ENCODE assay signal across 7 mouse cellular contexts in the genomic region with DNA sequence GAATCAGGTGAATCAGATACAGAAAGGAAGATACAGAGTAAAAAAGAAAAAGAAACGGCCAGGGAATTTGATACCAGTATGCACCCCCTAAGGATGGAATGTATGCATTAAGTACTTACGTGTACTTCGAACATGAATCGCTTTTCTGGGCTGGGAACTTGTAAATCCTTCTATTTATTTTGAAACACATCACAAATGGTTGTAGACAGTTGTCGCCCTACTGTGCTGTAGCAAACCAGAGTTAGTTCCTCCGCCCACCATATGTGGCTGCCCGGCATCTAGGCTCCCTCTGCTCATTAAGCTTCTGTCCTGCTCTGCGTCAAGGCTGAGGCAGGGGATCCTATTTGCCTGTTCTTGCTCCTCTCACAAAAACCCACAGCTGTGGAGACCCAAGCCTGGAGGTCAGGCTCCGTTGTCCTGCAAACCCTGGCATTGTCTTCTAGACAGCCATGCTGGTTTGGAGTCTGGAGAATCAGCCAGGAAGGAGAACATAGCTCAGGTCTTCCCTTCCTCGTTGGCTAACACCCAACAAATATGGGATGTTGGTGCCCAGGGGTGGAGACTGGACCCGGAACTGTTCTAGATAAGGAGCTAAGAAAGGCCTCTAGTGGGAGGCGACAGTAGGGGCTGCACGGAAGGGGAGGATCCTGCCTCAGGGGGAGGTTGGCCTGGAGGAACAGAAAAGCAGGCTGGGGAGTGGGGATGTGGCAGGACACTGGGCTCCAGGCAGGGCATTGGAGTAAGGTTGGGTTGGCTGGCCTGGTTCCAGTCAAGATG.
DNase-seq lines count a peak whose midpoint lies in the region; ATAC-seq and TF ChIP-seq lines count a peak whose summit lies in the region.

No protein-coding gene starts in this region.

- no peak overlapping the region for H3K9ac ChIP-seq in intestine, postnatal 0 days (ENCODE audit: low read depth, low read length)
- no peak overlapping the region for H3K9ac ChIP-seq in forebrain, embryonic 12.5 days

- ATAC-seq in intestine, postnatal 0 days, result peak; percentile 77
- no peak for ATAC-seq in activated CD4-positive, CD25-positive, alpha-beta regulatory T cell, adult 4 months
- ATAC-seq in forebrain, embryonic 12.5 days (ENCODE audit: low FRiP score), result no peak

- no peaks in the 10 kb centered on the region for H3K27me3 ChIP-seq in intestine, postnatal 0 days (replicated peaks; ENCODE audit: control insufficient read depth, insufficient read depth, low read length)
- no peaks in the 10 kb centered on the region for H3K27me3 ChIP-seq in forebrain, embryonic 12.5 days

- H3K4me1 ChIP-seq in intestine, postnatal 0 days (replicated peaks; ENCODE audit: control insufficient read depth, insufficient read depth, low read length), result no peaks in the 10 kb centered on the region
- H3K4me1 ChIP-seq in lung, adult 2 months (ENCODE audit: control insufficient read depth, insufficient read depth, low read length), result peaks cover 26% of the 10 kb centered on the region
- H3K4me1 ChIP-seq in forebrain, embryonic 12.5 days, result peaks cover 32% of the 10 kb centered on the region

- DNase-seq in urinary bladder, postnatal 14 days (ENCODE audit: low spot score), result peak; percentile 38
- DNase-seq in urinary bladder, postnatal 10 days (ENCODE audit: low spot score), result no peak
- no peak for DNase-seq in lung, adult 2 months
- DNase-seq in spleen, postnatal 36 days (ENCODE audit: low spot score in 2 of 2), result no peak

- 66% methylated on average over 13 of the region's 13 CpGs for WGBS in intestine, postnatal 0 days
- 60% methylated on average over 13 of the region's 13 CpGs for WGBS in lung, adult 2 months
- WGBS in forebrain, embryonic 12.5 days, result 69% methylated on average over 13 of the region's 13 CpGs

- H3K36me3 ChIP-seq in intestine, postnatal 0 days (ENCODE audit: control insufficient read depth, insufficient read depth), result no peaks in the 10 kb centered on the region
- H3K36me3 ChIP-seq in forebrain, embryonic 12.5 days (replicated peaks), result 0 out of 2 replicates have a peak, but pooled peaks cover 2% of the 10 kb centered on the region

- no peak overlapping the region for H3K4me3 ChIP-seq in intestine, postnatal 0 days (ENCODE audit: low read depth, low read length)
- no peak overlapping the region for H3K4me3 ChIP-seq in lung, adult 2 months (replicated peaks; ENCODE audit: extremely low read depth, low read depth, low read length)
- no peak overlapping the region for H3K4me3 ChIP-seq in forebrain, embryonic 12.5 days (replicated peaks)

- H3K9me3 ChIP-seq in intestine, postnatal 0 days (ENCODE audit: control insufficient read depth), result no peaks in the 10 kb centered on the region
- no peaks in the 10 kb centered on the region for H3K9me3 ChIP-seq in forebrain, embryonic 12.5 days

- TF ChIP-seq CTCF in intestine, postnatal 0 days (IDR thresholded peaks at IDR 0.05; ENCODE audit: low read depth), result no peak
- no peak for TF ChIP-seq CTCF in lung, adult 2 months (IDR thresholded peaks at IDR 0.05; ENCODE audit: insufficient read depth, low read length)

- no peak overlapping the region for H3K27ac ChIP-seq in intestine, postnatal 0 days (ENCODE audit: low read depth, low read length)
- no peak overlapping the region for H3K27ac ChIP-seq in forebrain, embryonic 12.5 days

- peak; percentile 30; the same call in 1 of the 2 replicates for TF ChIP-seq POLR2A in lung, adult 2 months (IDR thresholded peaks at IDR 0.05; ENCODE audit: borderline replicate concordance, extremely low read depth, low read depth, low read length)

- no peak overlapping the region for H3K4me2 ChIP-seq in intestine, postnatal 0 days (replicated peaks; ENCODE audit: low read depth)
- H3K4me2 ChIP-seq in forebrain, embryonic 12.5 days, result no peak overlapping the region
